Mouse (Mus musculus): ENCODE data around the gene Il4i1. TPM values are rescaled to one million over a fixed set of nuclear protein-coding genes. Genes with fewer than 3 reads are reported as not detected.

The Il4i1 gene
- polyA plus RNA-seq, 1 experiment from 2014 or later: 0.88 TPM

DNA sequence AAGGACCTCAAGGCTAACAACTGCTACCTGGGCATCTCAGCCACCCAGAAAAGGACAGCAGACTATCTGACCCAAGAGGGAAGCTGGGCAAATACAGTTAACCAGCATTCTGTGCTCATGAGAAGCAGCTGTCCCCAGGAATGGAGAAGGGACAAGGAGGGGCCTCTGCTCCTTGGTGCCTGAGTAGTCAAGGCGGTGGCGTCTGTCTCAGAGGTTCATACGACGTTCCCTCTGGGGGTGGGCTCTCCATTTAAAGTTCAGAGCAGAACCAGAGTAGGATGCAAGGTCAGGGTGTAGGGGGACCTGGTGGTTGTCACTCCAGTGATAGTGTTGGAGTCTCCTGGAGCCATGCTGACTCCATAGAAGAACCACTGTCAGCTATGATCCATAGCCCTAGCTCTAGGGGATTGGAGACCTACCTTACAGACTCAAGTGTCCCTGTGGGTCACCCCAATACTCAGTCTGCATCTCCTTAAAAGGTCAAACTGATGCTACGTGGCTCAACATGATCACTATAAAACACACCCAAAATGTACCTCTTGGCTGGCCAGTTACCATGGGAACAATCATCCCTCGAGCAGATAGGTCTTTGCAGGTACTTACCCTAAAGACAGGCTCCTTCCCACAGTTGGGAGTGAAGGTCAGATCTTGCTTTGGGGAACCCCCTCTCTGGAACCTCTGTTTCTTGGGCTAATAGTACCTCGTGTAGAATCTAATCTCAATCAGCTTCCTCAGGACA, 5.2 kb upstream of the Il4i1 start:
- ATAC-seq (replicated peaks; ENCODE audit: low FRiP score, low read depth) (no peak), DNase-seq (ENCODE audit: low spot score) (no peak)
- no peak for TF ChIP-seq CTCF (IDR thresholded peaks at IDR 0.05; ENCODE audit: low read depth)
- no peak overlapping the region for H3K9ac ChIP-seq (ENCODE audit: low read depth, low read length)
- no peak overlapping the region for H3K4me2 ChIP-seq (ENCODE audit: low read length)
- H3K9me3 ChIP-seq (replicated peaks; ENCODE audit: low read length): no peaks in the 10 kb centered on the region
- H3K4me3 ChIP-seq (replicated peaks; ENCODE audit: low read depth, low read length): no peak overlapping the region
- 86% methylated on average over 7 of the region's 7 CpGs for WGBS
- H3K27me3 ChIP-seq (ENCODE audit: insufficient read depth, low read length): no peaks in the 10 kb centered on the region
- H3K4me1 ChIP-seq (replicated peaks; ENCODE audit: insufficient read depth, low read length): no peaks in the 10 kb centered on the region; the same call in 1 of the 2 replicates
- no peak overlapping the region for H3K27ac ChIP-seq
- H3K36me3 ChIP-seq (ENCODE audit: insufficient read depth, low read length): no peaks in the 10 kb centered on the region

DNA sequence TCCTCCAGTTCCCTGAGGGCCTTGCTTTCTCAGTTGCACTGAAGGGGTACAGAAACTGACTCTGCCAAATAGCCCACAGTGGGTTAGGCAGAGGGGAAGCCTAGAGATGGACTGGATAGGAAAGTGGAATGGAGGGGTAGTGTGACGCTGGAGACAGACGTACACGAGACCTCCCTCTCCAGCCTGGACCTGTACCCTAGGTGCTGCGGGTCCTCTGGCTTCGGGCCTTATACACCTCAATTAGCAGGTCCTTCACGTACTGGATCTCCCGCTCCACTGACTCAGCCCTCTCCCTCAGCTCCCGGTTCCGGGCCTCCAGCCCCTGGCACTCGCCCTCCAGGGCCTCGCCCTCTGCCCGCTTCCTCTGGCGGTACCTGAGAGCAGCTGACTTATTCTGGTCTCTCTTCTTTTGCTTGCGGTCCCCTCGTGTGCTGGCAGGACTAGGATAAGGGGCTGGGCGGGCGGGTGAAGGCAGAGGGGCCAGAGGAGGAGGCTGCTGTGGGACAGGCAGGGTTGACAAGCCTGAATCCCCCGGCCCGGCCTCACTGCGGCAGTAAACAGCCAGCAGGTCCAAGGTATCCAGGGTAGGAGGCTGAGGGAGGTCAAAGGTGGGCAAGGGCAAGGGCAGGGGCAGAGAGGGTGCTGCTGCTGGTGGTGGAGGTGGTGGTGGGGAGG, 3.4 kb upstream of the Il4i1 start:
- WGBS: 85% methylated on average over 20 of the region's 20 CpGs
- no peak for DNase-seq (ENCODE audit: low spot score)
- no peak for ATAC-seq (replicated peaks; ENCODE audit: low FRiP score, low read depth)

DNA sequence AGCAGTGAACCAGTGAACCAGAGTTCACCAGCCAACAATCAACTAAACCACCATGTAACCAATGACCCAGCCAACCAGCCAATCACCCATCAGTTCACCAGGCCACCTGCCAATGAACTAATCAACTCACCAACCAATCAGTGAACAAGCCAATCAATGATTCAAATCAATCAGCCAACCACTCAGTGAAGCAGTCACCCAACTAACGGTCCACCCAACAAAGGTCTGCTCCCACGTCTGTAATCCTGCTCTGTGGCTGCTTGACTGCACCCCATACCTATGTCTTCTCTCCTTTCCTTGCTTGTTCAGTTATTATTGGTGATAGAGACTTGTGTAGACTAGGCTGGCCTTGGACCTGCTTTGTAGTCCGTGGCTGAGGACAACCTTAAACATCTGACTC, 2.2 kb upstream of the Il4i1 start:
- H3K27ac ChIP-seq: no peak overlapping the region
- H3K9ac ChIP-seq (ENCODE audit: low read depth, low read length): no peak overlapping the region
- no peak overlapping the region for H3K4me3 ChIP-seq (replicated peaks; ENCODE audit: low read depth, low read length)
- H3K9me3 ChIP-seq (replicated peaks; ENCODE audit: low read length): no peaks in the 10 kb centered on the region
- peaks cover 15% of the 10 kb centered on the region for H3K4me1 ChIP-seq (replicated peaks; ENCODE audit: insufficient read depth, low read length)
- no peaks in the 10 kb centered on the region for H3K27me3 ChIP-seq (ENCODE audit: insufficient read depth, low read length)
- DNase-seq (ENCODE audit: low spot score): no peak
- ATAC-seq (replicated peaks; ENCODE audit: low FRiP score, low read depth): no peak
- no peaks in the 10 kb centered on the region for H3K36me3 ChIP-seq (ENCODE audit: insufficient read depth, low read length)
- WGBS: 93% methylated on average over 3 of the region's 3 CpGs
- H3K4me2 ChIP-seq (ENCODE audit: low read length): no peak overlapping the region
- no peak for TF ChIP-seq CTCF (IDR thresholded peaks at IDR 0.05; ENCODE audit: low read depth)

More for the DNA sequence above, 3.4 kb upstream of the Il4i1 start:
- no peak for TF ChIP-seq CTCF (IDR thresholded peaks at IDR 0.05; ENCODE audit: low read depth)
- H3K9ac ChIP-seq (ENCODE audit: low read depth, low read length): no peak overlapping the region
- no peaks in the 10 kb centered on the region for H3K9me3 ChIP-seq (replicated peaks; ENCODE audit: low read length)
- no peaks in the 10 kb centered on the region for H3K27me3 ChIP-seq (ENCODE audit: insufficient read depth, low read length)
- no peak overlapping the region for H3K4me2 ChIP-seq (ENCODE audit: low read length)
- H3K27ac ChIP-seq: no peak overlapping the region
- no peaks in the 10 kb centered on the region for H3K36me3 ChIP-seq (ENCODE audit: insufficient read depth, low read length)
- peaks cover 7% of the 10 kb centered on the region for H3K4me1 ChIP-seq (replicated peaks; ENCODE audit: insufficient read depth, low read length)
- H3K4me3 ChIP-seq (replicated peaks; ENCODE audit: low read depth, low read length): no peak overlapping the region

DNA sequence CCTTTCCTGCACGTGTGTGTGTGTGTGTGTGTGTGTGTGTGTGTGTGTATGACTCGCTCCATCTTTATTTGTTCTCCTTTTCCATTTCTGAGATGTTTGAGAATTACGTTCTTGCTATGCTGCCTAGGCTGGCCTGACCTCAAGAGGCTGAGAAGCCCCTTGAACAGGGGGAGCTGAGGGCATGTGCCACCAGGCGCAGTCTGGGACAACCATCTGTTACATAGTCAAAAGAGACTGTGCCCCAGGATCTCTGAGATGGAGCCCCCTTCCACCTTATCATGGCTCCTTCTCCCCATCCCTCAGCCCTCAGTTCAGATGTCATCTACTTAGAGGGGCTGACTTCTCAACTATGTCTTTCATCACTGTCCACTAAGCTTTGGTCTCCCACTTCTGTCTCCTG, 1.8 kb upstream of the Il4i1 start:
- Histone ChIP-seq H3K27ac (no peak overlapping the region), H3K36me3 (ENCODE audit: insufficient read depth, low read length) (no peaks in the 10 kb centered on the region), H3K27me3 (ENCODE audit: insufficient read depth, low read length) (no peaks in the 10 kb centered on the region), H3K9ac (ENCODE audit: low read depth, low read length) (no peak overlapping the region), H3K4me2 (ENCODE audit: low read length) (no peak overlapping the region), H3K4me3 (replicated peaks; ENCODE audit: low read depth, low read length) (no peak overlapping the region), H3K4me1 (replicated peaks; ENCODE audit: insufficient read depth, low read length) (peaks cover 19% of the 10 kb centered on the region), H3K9me3 (replicated peaks; ENCODE audit: low read length) (no peaks in the 10 kb centered on the region)
- ATAC-seq (replicated peaks; ENCODE audit: low FRiP score, low read depth) (no peak), DNase-seq (ENCODE audit: low spot score) (no peak)
- WGBS: 93% methylated on average over 4 of the region's 4 CpGs
- TF ChIP-seq CTCF (IDR thresholded peaks at IDR 0.05; ENCODE audit: low read depth): no peak

DNA sequence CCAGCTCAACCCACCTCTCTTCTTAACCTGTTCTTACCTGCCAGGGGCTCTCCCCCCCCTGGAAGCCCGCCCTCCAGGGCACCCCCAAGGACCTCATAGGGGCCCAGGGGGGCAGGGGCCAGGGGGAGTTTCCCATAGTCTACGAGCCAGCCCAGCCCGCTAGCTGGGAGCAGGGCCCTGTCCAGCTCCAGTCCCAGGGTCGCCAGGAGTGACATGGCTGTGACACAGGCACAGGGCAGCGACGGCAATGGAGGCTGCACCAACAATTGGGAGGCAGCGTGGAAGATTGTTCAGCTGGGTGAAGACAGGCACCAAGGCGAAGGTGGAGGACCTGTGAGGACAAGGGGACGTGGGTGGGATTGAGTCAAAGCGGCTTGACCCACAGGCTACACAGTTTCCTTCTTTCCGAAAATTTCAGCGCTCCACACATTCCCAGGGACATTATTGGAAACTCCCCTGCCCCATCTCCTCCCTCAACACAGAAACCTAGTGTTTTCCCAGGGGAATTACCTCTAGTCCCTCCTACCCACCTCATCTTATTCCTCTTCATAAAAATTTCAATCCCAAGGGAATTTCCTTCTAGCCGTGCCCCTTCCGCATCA, 1.1 kb upstream of the Il4i1 start:
- no peak for TF ChIP-seq CTCF (IDR thresholded peaks at IDR 0.05; ENCODE audit: low read depth)

DNA sequence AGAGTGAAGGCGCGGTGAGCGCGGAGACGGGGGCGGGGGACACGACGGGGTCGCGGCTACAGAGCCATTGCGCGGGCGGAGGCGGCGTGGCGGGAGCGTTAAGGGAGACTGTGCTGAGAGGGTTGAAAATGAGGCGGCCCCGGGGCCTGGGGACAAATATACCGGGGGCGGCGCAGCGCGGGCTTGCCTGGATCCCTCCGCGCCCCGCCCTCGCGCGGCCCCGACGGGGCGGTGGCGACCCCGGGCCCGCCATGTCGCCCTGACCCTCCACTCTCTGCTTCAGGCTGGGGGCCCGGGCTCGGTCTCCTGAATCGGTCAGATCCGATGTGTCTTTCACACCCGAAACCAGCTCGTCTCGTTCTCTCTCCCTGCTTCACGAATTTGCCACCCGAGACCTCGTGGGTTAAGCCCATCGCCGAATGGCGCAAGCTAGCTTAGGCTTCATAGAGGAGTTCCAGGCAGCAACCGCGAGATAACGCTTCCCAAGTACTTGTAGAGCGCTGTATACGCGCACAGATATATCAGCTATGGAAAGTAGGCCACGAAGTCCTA, 359 bp downstream of the Il4i1 start, which contains the start of gene Atf5:
TSS of gene Atf5 (minus strand) at position 189 of the 552 bp plus-strand sequence.
- Histone ChIP-seq H3K36me3 (ENCODE audit: insufficient read depth, low read length) (no peaks in the 10 kb centered on the region), H3K27ac (peak within 1 kb of the TSS; percentile 98), H3K9ac (ENCODE audit: low read depth, low read length) (peak within 1 kb of the TSS; percentile 94), H3K4me3 (replicated peaks; ENCODE audit: low read depth, low read length) (peak within 1 kb of the TSS; percentile 87), H3K4me1 (replicated peaks; ENCODE audit: insufficient read depth, low read length) (peaks cover 23% of the 10 kb centered on the region), H3K27me3 (ENCODE audit: insufficient read depth, low read length) (no peaks in the 10 kb centered on the region), H3K9me3 (replicated peaks; ENCODE audit: low read length) (no peaks in the 10 kb centered on the region), H3K4me2 (ENCODE audit: low read length) (peak within 1 kb of the TSS; percentile 81)
- DNase-seq (ENCODE audit: low spot score) (peak; percentile 73), ATAC-seq (replicated peaks; ENCODE audit: low FRiP score, low read depth) (peak; percentile 21)
- no peak for TF ChIP-seq CTCF (IDR thresholded peaks at IDR 0.05; ENCODE audit: low read depth)
- WGBS: under 1% methylated on average over 49 of the region's 57 CpGs

More for the DNA sequence above, 1.1 kb upstream of the Il4i1 start:
- peak overlapping the region; percentile 87 for H3K4me3 ChIP-seq (replicated peaks; ENCODE audit: low read depth, low read length)
- H3K9ac ChIP-seq (ENCODE audit: low read depth, low read length): peak overlapping the region; percentile 94; the same call in 1 of the 2 replicates
- 28% methylated on average over 14 of the region's 14 CpGs for WGBS
- H3K36me3 ChIP-seq (ENCODE audit: insufficient read depth, low read length): no peaks in the 10 kb centered on the region
- ATAC-seq (replicated peaks; ENCODE audit: low FRiP score, low read depth) (no peak), DNase-seq (ENCODE audit: low spot score) (no peak)
- peak overlapping the region; percentile 98; the same call in 1 of the 2 replicates for H3K27ac ChIP-seq
- peaks cover 19% of the 10 kb centered on the region for H3K4me1 ChIP-seq (replicated peaks; ENCODE audit: insufficient read depth, low read length)
- H3K4me2 ChIP-seq (ENCODE audit: low read length): peak overlapping the region; percentile 81
- no peaks in the 10 kb centered on the region for H3K27me3 ChIP-seq (ENCODE audit: insufficient read depth, low read length)
- H3K9me3 ChIP-seq (replicated peaks; ENCODE audit: low read length): no peaks in the 10 kb centered on the region

Measured in kidney, postnatal 0 days (tissue).